Mouse (Mus musculus) intestine, postnatal 0 days (tissue): Measurements from ENCODE around the gene Dnajb6. TPM values are rescaled to one million over a fixed set of nuclear protein-coding genes. Genes with fewer than 3 reads are reported as not detected.
A peak's percentile ranks its signal among the peaks of the same experiment; 100 is the strongest.

Experiments
- ATAC-seq: fragments of 200-750 bp; cut with Nextera tagmentation; 2 replicates; pipeline ENCODE4 v1.8.0; 2017; ENCODE audit warnings: mild to moderate bottlenecking, moderate TSS enrichment, moderate library complexity
- H3K27ac ChIP-seq: fragments of 300-500 bp; sonication (generic); 2 replicates; pipeline ENCODE4 v1.5.1; 2014; ENCODE audit warnings: mild to moderate bottlenecking, low read depth, low read length, moderate library complexity
- H3K27me3 ChIP-seq: fragments of 300-500 bp; sonication (generic); replicated peaks from 2 replicates; pipeline ENCODE4 v1.6.1; 2014; ENCODE audit warnings: low read length, mixed read lengths; ENCODE audit not compliant: control insufficient read depth, insufficient read depth
- H3K36me3 ChIP-seq: fragments of 300-500 bp; sonication (generic); 2 replicates; pipeline ENCODE4 v1.6.1; 2014; ENCODE audit warnings: mild to moderate bottlenecking, moderate library complexity; ENCODE audit not compliant: control insufficient read depth, insufficient read depth
- H3K4me1 ChIP-seq: fragments of 300-500 bp; sonication (generic); replicated peaks from 2 replicates; pipeline ENCODE4 v1.6.1; 2014; ENCODE audit warnings: antibody characterized with exemption, low read length, mixed read lengths; ENCODE audit not compliant: control insufficient read depth, insufficient read depth
- H3K4me2 ChIP-seq: fragments of 300-500 bp; sonication (generic); replicated peaks from 2 replicates; pipeline ENCODE4 v1.6.1; 2014; ENCODE audit warnings: low read depth, mild to moderate bottlenecking, moderate library complexity
- H3K4me3 ChIP-seq: fragments of 300-500 bp; sonication (generic); 2 replicates; pipeline ENCODE4 v1.5.1; 2014; ENCODE audit warnings: low read depth, low read length
- H3K9ac ChIP-seq: fragments of 300-500 bp; sonication (generic); 2 replicates; pipeline ENCODE4 v1.6.1; 2014; ENCODE audit warnings: mild to moderate bottlenecking, low read depth, low read length
- H3K9me3 ChIP-seq: fragments of 300-500 bp; sonication (generic); 2 replicates; pipeline ENCODE4 v1.6.1; 2016; ENCODE audit warnings: mixed run types; ENCODE audit not compliant: control insufficient read depth
- CTCF ChIP-seq: sonication (generic); IDR thresholded peaks from 2 replicates; pipeline ENCODE4 v1.5.1; 2016; ENCODE audit warnings: low read depth, mild to moderate bottlenecking, control low read depth, antibody characterized with exemption, moderate library complexity
- WGBS: fragments of 180-500 bp; shearing (Covaris S2); extraction: QIAGEN DNeasy Blood & Tissue Kit; methylation state at CpG from one replicate; pipeline ENCODE4 v1.1.7; 2014; 5-methylcytosine and 5-hydroxymethylcytosine counted together
- polyA plus RNA-seq: library from polyadenylated mRNA; unstranded; fragments of >200 nt; fragmentation: Nextera tagmentation; extraction: Ambion mirVana; gene quantifications from 2 replicates; pipeline ENCODE4 v1.2.1, GENCODE M21; 2015

Dnajb6 gene
- polyA plus RNA-seq = 109 and 116 TPM in 2 replicates

- Histone ChIP-seq H3K9me3 (no peaks in the 10 kb centered on the region), H3K4me1 (0 out of 2 replicates have a peak, but pooled peaks cover 5% of the 10 kb centered on the region), H3K36me3 (no peaks in the 10 kb centered on the region), H3K4me3 (peak within 1 kb of the TSS; percentile 81), H3K4me2 (peak within 1 kb of the TSS; percentile 79), H3K9ac (peak within 1 kb of the TSS; percentile 93), H3K27me3 (no peaks in the 10 kb centered on the region), H3K27ac (peak within 1 kb of the TSS; percentile 98)
- under 1% methylated on average over 46 of the region's 46 CpGs for WGBS
- no peak for TF ChIP-seq CTCF
- ATAC-seq = peak; percentile 94
Observed at GRCm38 (mm10) chr5:29735557-29736061, at the start of gene Dnajb6, which contains the start of gene Gm5129. Gene Dnajb6 (plus strand): TSS chr5:29735688. Gene Gm5129 (minus strand): TSS chr5:29735936.

DNA sequence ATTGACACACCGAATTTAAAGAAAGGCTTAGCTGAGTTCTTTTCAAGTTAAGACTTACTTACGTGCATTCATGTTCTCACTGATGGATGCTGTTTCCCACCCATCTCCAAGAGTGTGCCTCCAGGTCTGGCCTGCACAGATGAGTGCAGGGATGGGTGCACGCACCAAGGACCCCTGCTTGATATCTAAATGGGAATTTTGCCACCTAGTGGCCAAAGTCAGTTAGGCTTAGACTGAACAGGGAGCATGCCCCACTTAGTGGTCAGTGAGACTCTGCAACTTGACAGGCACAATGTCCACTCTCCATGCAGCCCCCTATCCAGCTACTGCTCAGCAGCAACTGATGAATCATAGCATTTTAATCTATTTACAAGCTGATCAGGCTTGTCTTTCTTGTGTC lies 47.8 kb upstream of the Dnajb6 start:
- Histone ChIP-seq H3K27ac (no peak overlapping the region), H3K9ac (no peak overlapping the region), H3K9me3 (no peaks in the 10 kb centered on the region), H3K4me2 (no peak overlapping the region), H3K4me1 (no peaks in the 10 kb centered on the region), H3K27me3 (no peaks in the 10 kb centered on the region), H3K4me3 (no peak overlapping the region), H3K36me3 (no peaks in the 10 kb centered on the region)
- peak; percentile 82 for TF ChIP-seq CTCF
- no peak for ATAC-seq
- 65% methylated on average over 3 of the region's 3 CpGs for WGBS

DNA sequence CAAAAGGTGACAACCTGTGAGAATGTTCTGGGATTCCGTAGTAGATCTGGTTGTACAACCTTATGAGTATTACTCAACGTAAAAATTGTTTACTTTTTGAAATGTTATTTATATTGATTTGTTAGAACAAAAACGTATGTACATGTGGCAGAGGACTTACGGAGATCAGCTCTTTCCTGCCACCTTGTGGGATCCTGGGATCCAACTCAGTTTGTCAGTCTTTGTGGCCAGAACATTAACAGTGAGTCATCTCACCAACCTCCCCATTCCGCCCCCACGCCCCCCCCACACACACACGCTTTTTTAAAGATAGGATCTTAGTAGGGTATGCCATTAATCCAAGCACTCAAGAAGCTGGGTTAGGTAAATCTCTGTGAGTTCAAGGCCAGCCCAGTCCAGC lies 47.1 kb upstream of the Dnajb6 start:
- Histone ChIP-seq H3K4me3 (no peak overlapping the region), H3K27ac (no peak overlapping the region), H3K36me3 (no peaks in the 10 kb centered on the region), H3K9me3 (no peaks in the 10 kb centered on the region), H3K4me1 (no peaks in the 10 kb centered on the region), H3K4me2 (no peak overlapping the region), H3K27me3 (no peaks in the 10 kb centered on the region), H3K9ac (no peak overlapping the region)
- peak; percentile 53 for TF ChIP-seq CTCF
- 45% methylated on average over 7 of the region's 7 CpGs for WGBS
- ATAC-seq = no peak

DNA sequence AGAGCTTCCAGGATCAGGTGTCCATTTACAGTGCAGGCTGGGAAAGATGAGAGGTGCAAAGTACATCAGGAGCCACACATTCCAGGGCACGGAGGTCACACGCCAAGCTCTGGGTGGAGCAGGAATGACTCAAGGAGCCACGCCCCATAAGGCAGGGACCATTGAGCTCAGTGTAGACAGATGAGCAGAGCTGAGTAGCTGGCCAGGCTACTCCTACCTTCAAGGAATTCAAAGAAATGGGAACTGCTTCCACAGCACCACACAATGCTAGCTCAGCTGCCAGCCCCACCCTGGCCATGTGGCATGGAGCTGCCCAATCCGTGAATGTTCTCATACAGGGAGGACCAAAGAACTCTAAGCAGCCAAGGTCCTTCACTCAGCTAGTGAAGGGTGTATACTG lies 37.0 kb upstream of the Dnajb6 start:
- Histone ChIP-seq H3K9me3 (no peaks in the 10 kb centered on the region), H3K4me3 (no peak overlapping the region), H3K4me2 (no peak overlapping the region), H3K27me3 (no peaks in the 10 kb centered on the region), H3K36me3 (no peaks in the 10 kb centered on the region), H3K27ac (no peak overlapping the region), H3K9ac (no peak overlapping the region), H3K4me1 (no peaks in the 10 kb centered on the region)
- 40% methylated on average over 4 of the region's 4 CpGs for WGBS
- no peak for TF ChIP-seq CTCF
- ATAC-seq = peak; percentile 94

GRCm38 (mm10) chr5:29699520-29700202 lies 35.8 kb upstream of the Dnajb6 start:
- no peak for ATAC-seq
- Histone ChIP-seq H3K4me2 (no peak overlapping the region), H3K27ac (no peak overlapping the region), H3K4me3 (no peak overlapping the region), H3K36me3 (no peaks in the 10 kb centered on the region), H3K9me3 (no peaks in the 10 kb centered on the region), H3K9ac (no peak overlapping the region), H3K27me3 (no peaks in the 10 kb centered on the region), H3K4me1 (no peaks in the 10 kb centered on the region)
- TF ChIP-seq CTCF = no peak
- 78% methylated on average over 2 of the region's 2 CpGs for WGBS

DNA sequence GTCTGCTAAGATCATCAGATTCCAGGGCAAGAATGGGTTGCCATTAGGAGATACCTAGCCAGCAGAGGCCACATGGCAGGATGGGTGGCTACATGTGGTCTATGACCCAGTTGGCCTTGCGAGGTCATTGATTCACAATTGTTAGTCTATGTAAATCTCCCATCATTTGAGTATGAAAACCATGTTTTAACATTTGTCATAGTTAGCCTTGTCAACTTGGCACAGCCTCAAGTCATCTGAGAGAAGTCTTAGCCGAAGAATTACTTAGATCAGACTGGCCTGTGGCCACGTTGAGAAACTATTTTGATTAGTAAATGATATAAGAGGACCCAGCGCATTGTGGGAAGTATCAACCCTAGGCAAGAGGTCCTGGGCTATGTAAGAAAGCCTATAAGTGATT lies 28.2 kb upstream of the Dnajb6 start:
- no peak for ATAC-seq
- TF ChIP-seq CTCF = no peak
- no peak overlapping the region for H3K4me3 ChIP-seq
- H3K9me3 ChIP-seq = no peaks in the 10 kb centered on the region
- H3K4me2 ChIP-seq = no peak overlapping the region
- H3K4me1 ChIP-seq = no peaks in the 10 kb centered on the region
- H3K27ac ChIP-seq = no peak overlapping the region
- H3K9ac ChIP-seq = no peak overlapping the region
- H3K36me3 ChIP-seq = no peaks in the 10 kb centered on the region
- 83% methylated on average over 4 of the region's 4 CpGs for WGBS
- H3K27me3 ChIP-seq = no peaks in the 10 kb centered on the region
